Mouse (Mus musculus): ENCODE measurements around the gene Pam. TPM values are rescaled to one million over a fixed set of nuclear protein-coding genes. Genes with fewer than 3 reads are reported as not detected.
"Not testable (repeated sequence)": the region's sequence is repeated elsewhere in the genome, so short reads cannot be mapped to it uniquely, and the experiment has no call there.

Gene Pam
- polyA plus RNA-seq, 1 experiment = 35.4 TPM

GRCm38 (mm10) chr1:97771727-97772126 is 323.7 kb downstream of the Pam start:
- Histone ChIP-seq H3K4me1 (ENCODE audit: control insufficient read depth, insufficient read depth, low read length) (peaks cover 2% of the 10 kb centered on the region; the same call in 1 of the 2 replicates), H3K4me3 (replicated peaks; ENCODE audit: insufficient read depth, low read depth, low read length) (no peak overlapping the region), H3K27ac (ENCODE audit: insufficient read depth, low read length) (no peak overlapping the region), H3K27me3 (ENCODE audit: control insufficient read depth, insufficient read depth, low read length) (no peaks in the 10 kb centered on the region)
- no peak for DNase-seq
- TF ChIP-seq POLR2A (IDR thresholded peaks at IDR 0.05; ENCODE audit: borderline replicate concordance, insufficient read depth, low read length) (no peak), CTCF (IDR thresholded peaks at IDR 0.05; ENCODE audit: borderline replicate concordance, insufficient read depth, low read depth, low read length) (no peak)
- WGBS = 98% methylated on average over 5 of the region's 5 CpGs

GRCm38 (mm10) chr1:97771118-97771517 is 324.3 kb downstream of the Pam start:
- 47% methylated on average over 7 of the region's 7 CpGs for WGBS
- TF ChIP-seq CTCF (IDR thresholded peaks at IDR 0.05; ENCODE audit: borderline replicate concordance, insufficient read depth, low read depth, low read length) (no peak), POLR2A (IDR thresholded peaks at IDR 0.05; ENCODE audit: borderline replicate concordance, insufficient read depth, low read length) (no peak)
- H3K27me3 ChIP-seq (ENCODE audit: control insufficient read depth, insufficient read depth, low read length) = no peaks in the 10 kb centered on the region
- no peak overlapping the region for H3K27ac ChIP-seq (ENCODE audit: insufficient read depth, low read length)
- peak overlapping the region; percentile 30 for H3K4me3 ChIP-seq (replicated peaks; ENCODE audit: insufficient read depth, low read depth, low read length)
- peaks cover 2% of the 10 kb centered on the region; the same call in 1 of the 2 replicates for H3K4me1 ChIP-seq (ENCODE audit: control insufficient read depth, insufficient read depth, low read length)
- no peak for DNase-seq

- DNase-seq = peak; percentile 95 to 96
- peak; percentile 54; the same call in 1 of the 2 replicates for TF ChIP-seq POLR2A (IDR thresholded peaks at IDR 0.05; ENCODE audit: borderline replicate concordance, insufficient read depth, low read length)
- no peak for TF ChIP-seq CTCF (IDR thresholded peaks at IDR 0.05; ENCODE audit: borderline replicate concordance, insufficient read depth, low read depth, low read length)
- H3K27me3 ChIP-seq (ENCODE audit: control insufficient read depth, insufficient read depth, low read length) = no peaks in the 10 kb centered on the region
- H3K4me1 ChIP-seq (ENCODE audit: control insufficient read depth, insufficient read depth, low read length) = peaks cover 2% of the 10 kb centered on the region; the same call in 1 of the 2 replicates
- H3K27ac ChIP-seq (ENCODE audit: insufficient read depth, low read length) = peak within 1 kb of the TSS; percentile 53
- under 1% methylated on average over 66 of the region's 66 CpGs for WGBS
- H3K4me3 ChIP-seq (replicated peaks; ENCODE audit: insufficient read depth, low read depth, low read length) = peak within 1 kb of the TSS; percentile 95
These were observed 325.3 kb downstream of the Pam start, which contains the start of the genes Gin1 and Ppip5k2 for GRCm38 (mm10) chr1:97769904-97770753. Gene Gin1 (plus strand): TSS chr1:97770172. Gene Ppip5k2 (minus strand): TSS chr1:97770411.

- H3K27ac ChIP-seq (ENCODE audit: insufficient read depth, low read length) = peak overlapping the region; percentile 15
- H3K27me3 ChIP-seq (ENCODE audit: control insufficient read depth, insufficient read depth, low read length) = no peaks in the 10 kb centered on the region
- under 1% methylated on average over 40 of the region's 40 CpGs for WGBS
- peaks cover 2% of the 10 kb centered on the region; the same call in 1 of the 2 replicates for H3K4me1 ChIP-seq (ENCODE audit: control insufficient read depth, insufficient read depth, low read length)
- peak overlapping the region; percentile 95 for H3K4me3 ChIP-seq (replicated peaks; ENCODE audit: insufficient read depth, low read depth, low read length)
- TF ChIP-seq CTCF (IDR thresholded peaks at IDR 0.05; ENCODE audit: borderline replicate concordance, insufficient read depth, low read depth, low read length) = no peak
- no peak for TF ChIP-seq POLR2A (IDR thresholded peaks at IDR 0.05; ENCODE audit: borderline replicate concordance, insufficient read depth, low read length)
- peak in 1 of 2 experiments; percentile 37 for DNase-seq
These were observed 326.0 kb downstream of the Pam start for GRCm38 (mm10) chr1:97769294-97769903.

GRCm38 (mm10) chr1:97768906-97769293 is 326.5 kb downstream of the Pam start:
- H3K27ac ChIP-seq (ENCODE audit: insufficient read depth, low read length) = no peak overlapping the region
- DNase-seq = no peak
- WGBS = 10% methylated on average over 7 of the region's 7 CpGs
- TF ChIP-seq CTCF (IDR thresholded peaks at IDR 0.05; ENCODE audit: borderline replicate concordance, insufficient read depth, low read depth, low read length) (no peak), POLR2A (IDR thresholded peaks at IDR 0.05; ENCODE audit: borderline replicate concordance, insufficient read depth, low read length) (no peak)
- no peaks in the 10 kb centered on the region for H3K27me3 ChIP-seq (ENCODE audit: control insufficient read depth, insufficient read depth, low read length)
- H3K4me1 ChIP-seq (ENCODE audit: control insufficient read depth, insufficient read depth, low read length) = peaks cover 2% of the 10 kb centered on the region; the same call in 1 of the 2 replicates
- H3K4me3 ChIP-seq (replicated peaks; ENCODE audit: insufficient read depth, low read depth, low read length) = peak overlapping the region; percentile 95

GRCm38 (mm10) chr1:97768089-97768488 is 327.4 kb downstream of the Pam start:
- TF ChIP-seq CTCF (IDR thresholded peaks at IDR 0.05; ENCODE audit: borderline replicate concordance, insufficient read depth, low read depth, low read length) (no peak), POLR2A (IDR thresholded peaks at IDR 0.05; ENCODE audit: borderline replicate concordance, insufficient read depth, low read length) (no peak)
- Histone ChIP-seq H3K27me3 (ENCODE audit: control insufficient read depth, insufficient read depth, low read length) (no peaks in the 10 kb centered on the region), H3K4me1 (ENCODE audit: control insufficient read depth, insufficient read depth, low read length) (peaks cover 2% of the 10 kb centered on the region; the same call in 1 of the 2 replicates), H3K27ac (ENCODE audit: insufficient read depth, low read length) (no peak overlapping the region), H3K4me3 (replicated peaks; ENCODE audit: insufficient read depth, low read depth, low read length) (no peak overlapping the region)
- no peak for DNase-seq
- 92% methylated on average over 2 of the region's 2 CpGs for WGBS

- DNase-seq; H3K27ac ChIP-seq (ENCODE audit: insufficient read depth, low read length); H3K4me1 ChIP-seq (ENCODE audit: control insufficient read depth, insufficient read depth, low read length); H3K27me3 ChIP-seq (ENCODE audit: control insufficient read depth, insufficient read depth, low read length); H3K4me3 ChIP-seq (replicated peaks; ENCODE audit: insufficient read depth, low read depth, low read length): not testable (repeated sequence)
- 86% methylated on average over 4 of the region's 4 CpGs for WGBS
These were observed 329.7 kb downstream of the Pam start for GRCm38 (mm10) chr1:97765712-97766111.

All from cerebellum, adult 2 months (tissue).